Comparison of ENCODE assay signal across 20 mouse cellular contexts in the genomic region with DNA sequence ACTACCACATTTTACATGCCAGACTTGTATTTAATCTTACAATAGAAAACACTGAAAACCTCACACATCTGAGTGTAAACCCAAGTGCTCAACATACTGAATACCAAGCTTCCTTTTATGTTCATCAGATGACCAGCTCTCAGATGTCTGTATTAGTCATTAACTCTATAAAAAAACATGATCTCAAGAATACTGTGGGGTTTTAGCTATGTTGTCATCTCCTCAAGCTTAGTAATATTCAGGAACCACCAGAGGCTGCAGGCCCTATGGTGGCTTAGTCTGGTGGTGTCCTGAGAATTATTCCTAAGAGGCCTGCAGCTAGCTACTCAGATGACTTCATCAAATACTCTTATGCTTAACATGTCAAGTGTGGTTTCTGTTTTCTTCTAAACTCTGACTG. TPM values are rescaled to one million over a fixed set of nuclear protein-coding genes. Genes with fewer than 3 reads are reported as not detected.
"Had no signal": no experiment of that assay in that cellular context is flagged by ENCODE, and none has a peak within 500 bp of the region (broad histone marks: within the 10 kb centered on the region; RNA-seq: fewer than 3 reads in every experiment).

No protein-coding gene starts in this region.

- DNase-seq: kidney, postnatal 10 days; kidney, postnatal 4 days; left cerebral cortex, postnatal 4 days; lung, adult 18-20 months; thymus, adult 18-20 months; thymus, postnatal 25 days had no signal

- H3K4me2 ChIP-seq: limb, embryonic 13.5 days; midbrain, embryonic 13.5 days; neural tube, embryonic 15.5 days had no signal

- H3K4me1 ChIP-seq: limb, embryonic 13.5 days; midbrain, embryonic 13.5 days; neural tube, embryonic 15.5 days had no signal

- H3K27ac ChIP-seq: layer of hippocampus, adult 2 months; limb, embryonic 13.5 days; liver, embryonic 14.5 days; midbrain, embryonic 13.5 days; neural tube, embryonic 15.5 days had no signal

- H3K27me3 ChIP-seq: limb, embryonic 13.5 days; midbrain, embryonic 13.5 days; neural tube, embryonic 15.5 days had no signal

- H3K36me3 ChIP-seq: limb, embryonic 13.5 days; midbrain, embryonic 13.5 days; neural tube, embryonic 15.5 days had no signal

- H3K4me3 ChIP-seq: layer of hippocampus, adult 2 months; limb, embryonic 13.5 days; midbrain, embryonic 13.5 days; neural tube, embryonic 15.5 days had no signal

- ATAC-seq: midbrain, embryonic 13.5 days had no signal

- H3K9me3 ChIP-seq: limb, embryonic 13.5 days; midbrain, embryonic 13.5 days; neural tube, embryonic 15.5 days had no signal

- H3K9ac ChIP-seq: limb, embryonic 13.5 days; liver, embryonic 14.5 days; midbrain, embryonic 13.5 days; neural tube, embryonic 15.5 days had no signal

RNA-seq across cellular contexts. Expression of gene Gtsf1, which starts 36.7 kb away (rescaled TPM):
- total RNA-seq: layer of hippocampus, adult 2 months; layer of hippocampus, postnatal 10 days; left cerebral cortex, postnatal 4 days; liver, adult 2 months; megakaryocyte progenitor cell, adult 5-6 weeks; midbrain, postnatal 0 days had no signal
- polyA plus RNA-seq: kidney, embryonic 14.5 days; limb, embryonic 13.5 days; liver, adult 2 months; liver, embryonic 14.5 days; lung, embryonic 16.5 days; midbrain, embryonic 13.5 days; midbrain, postnatal 0 days; neural tube, embryonic 11.5 days; neural tube, embryonic 15.5 days; stomach, embryonic 14.5 days had no signal

RNA-seq across cellular contexts. Expression of gene Gtsf2, which starts 54.7 kb away (rescaled TPM):
- total RNA-seq: layer of hippocampus, adult 2 months; layer of hippocampus, postnatal 10 days; left cerebral cortex, postnatal 4 days; liver, adult 2 months; megakaryocyte progenitor cell, adult 5-6 weeks had no signal
- polyA plus RNA-seq: kidney, embryonic 14.5 days; limb, embryonic 13.5 days; liver, adult 2 months; liver, embryonic 14.5 days; lung, embryonic 16.5 days; midbrain, embryonic 13.5 days; midbrain, postnatal 0 days; neural tube, embryonic 11.5 days; neural tube, embryonic 15.5 days; stomach, embryonic 14.5 days; urinary bladder, adult 2 months had no signal
